In the genomic region with DNA sequence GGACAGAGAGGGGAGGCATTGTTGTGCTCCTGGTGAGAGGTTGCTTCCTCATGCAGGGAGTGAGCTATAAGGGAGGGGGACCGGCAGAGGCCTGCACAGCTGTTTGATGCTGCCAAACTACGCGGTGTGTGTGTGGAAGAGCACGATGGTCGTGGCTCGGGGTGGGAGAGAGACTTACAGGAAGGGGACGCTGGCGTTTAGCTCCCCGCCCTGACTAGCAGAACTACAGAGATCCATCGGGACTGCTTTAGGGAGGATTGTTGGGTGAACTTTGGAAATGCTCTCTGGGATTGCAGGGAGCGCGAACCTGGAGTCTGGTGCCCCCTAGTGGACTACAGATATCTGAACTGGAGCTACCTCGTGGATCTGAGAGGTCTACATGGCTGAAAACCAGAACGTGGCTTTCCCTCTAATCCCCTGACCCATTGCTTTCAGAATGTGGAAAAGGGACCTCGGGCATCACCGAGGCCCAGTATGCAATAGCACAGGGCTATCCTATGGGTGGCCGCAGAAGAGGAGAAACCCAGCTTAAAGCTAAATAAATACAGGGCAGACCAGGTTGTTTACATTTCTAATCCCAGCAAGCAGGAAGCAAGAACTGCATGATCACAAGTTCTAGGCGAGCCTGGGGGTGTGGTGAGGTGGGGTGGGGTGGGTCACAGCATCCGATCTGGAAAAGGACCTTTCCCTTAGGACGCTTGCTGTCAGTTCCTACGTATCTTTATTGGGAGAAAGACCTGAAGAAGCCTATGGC, we compare ENCODE assay signal across 7 mouse cellular contexts. TPM values are rescaled to one million over a fixed set of nuclear protein-coding genes. Genes with fewer than 3 reads are reported as not detected.
DNase-seq lines count a peak whose midpoint lies in the region; ATAC-seq and TF ChIP-seq lines count a peak whose summit lies in the region.

No protein-coding gene starts in this region.

- peak overlapping the region; percentile 39 for H3K4me2 ChIP-seq in hindbrain, embryonic 11.5 days (replicated peaks; ENCODE audit: low read depth, low read length)

- 27% methylated on average over 21 of the region's 21 CpGs for WGBS in hindbrain, embryonic 11.5 days

- peaks cover 40% of the 10 kb centered on the region for H3K27me3 ChIP-seq in Patski
- no peaks in the 10 kb centered on the region for H3K27me3 ChIP-seq in hindbrain, embryonic 11.5 days (ENCODE audit: control insufficient read depth, insufficient read depth, low read length)

- H3K9ac ChIP-seq in hindbrain, embryonic 11.5 days (ENCODE audit: low read depth, low read length), result peak overlapping the region; percentile 34; the same call in 1 of the 2 replicates

- H3K36me3 ChIP-seq in hindbrain, embryonic 11.5 days (ENCODE audit: control insufficient read depth, insufficient read depth, low read length), result no peaks in the 10 kb centered on the region

- in situ Hi-C loops in Patski (cut with MboI; ENCODE audit: low pct_unique_long_range_greater_than_20kb), result no loop called here

- H3K9me3 ChIP-seq in hindbrain, embryonic 11.5 days (ENCODE audit: control insufficient read depth, low read length), result no peaks in the 10 kb centered on the region

- peak; percentile 67 for ATAC-seq in Patski
- peak; percentile 95 for ATAC-seq in frontal cortex, adult (ENCODE audit: low TSS enrichment)
- ATAC-seq in hindbrain, embryonic 11.5 days (ENCODE audit: low FRiP score), result peak; percentile 69

- POLR2A ChIA-PET in Patski (lab: Charles Lee), result interaction anchor here (1.4 kb wide), 1 partner anchor 22 kb away, joined by 3 read pairs; no protein-coding TSS in a partner anchor

- H3K4me1 ChIP-seq in hindbrain, embryonic 11.5 days (replicated peaks; ENCODE audit: control insufficient read depth, insufficient read depth, low read length), result no peaks in the 10 kb centered on the region

- peak overlapping the region; percentile 14; the same call in 1 of the 2 replicates for H3K4me3 ChIP-seq in hindbrain, embryonic 11.5 days (ENCODE audit: low read depth, low read length)

- TF ChIP-seq CTCF in Patski (IDR thresholded peaks at IDR 0.05), result no peak

- H3K27ac ChIP-seq in hindbrain, embryonic 11.5 days (ENCODE audit: low read depth, low read length), result no peak overlapping the region

- no peak for DNase-seq in Patski (ENCODE audit: low read depth, low spot score)
- DNase-seq in cerebellum, adult 9-10 months, result peak; percentile 49
- DNase-seq in hindbrain, embryonic 11.5 days (ENCODE audit: low spot score), result peak; percentile 76
- peak; percentile 34 to 60 for DNase-seq in layer of hippocampus, postnatal 14 days (ENCODE audit: low spot score in 2 of 2)
- DNase-seq in lung, postnatal 25 days (ENCODE audit: low spot score), result peak; percentile 39
- peak; percentile 29 for DNase-seq in retina, postnatal 7 days (ENCODE audit: low read depth, low spot score)

- CTCF ChIA-PET in Patski (lab: Charles Lee), result interaction anchor here (0.8 to 1.8 kb wide), 13 partner anchors 9 to 132 kb away, joined by 3 to 9 read pairs (median 4); a partner anchor contains a TSS

RNA-seq across cellular contexts. Expression of a gene that starts 57.2 kb away (rescaled TPM):
- not detected for polyA plus RNA-seq in Patski (2021)
- polyA plus RNA-seq in hindbrain, embryonic 11.5 days (2014; fragmentation: Nextera tagmentation; extraction: Ambion mirVana), result 0.07 TPM in 1 of 2 replicates, not detected in the other
- total RNA-seq in layer of hippocampus, postnatal 14 days (2021), result not detected
